Mouse (Mus musculus) gonadal fat pad, adult 2 months (tissue): ENCODE data around the gene Prkci. TPM values are rescaled to one million over a fixed set of nuclear protein-coding genes. Genes with fewer than 3 reads are reported as not detected.

Experiments used
- DNase-seq: peaks from one replicate; pipeline ENCODE4 v3.0.0-alpha.2; 2012; ENCODE audit warnings: low read depth
- polyA plus RNA-seq: library from polyadenylated mRNA; depleted of rRNA; stranded (reverse); fragments of >200 nt; gene quantifications from 2 replicates; pipeline ENCODE4 v1.2.3, GENCODE M21; 2012; rRNA removed

Gene Prkci
- 32.0 and 33.1 TPM in 2 replicates for polyA plus RNA-seq

DNA sequence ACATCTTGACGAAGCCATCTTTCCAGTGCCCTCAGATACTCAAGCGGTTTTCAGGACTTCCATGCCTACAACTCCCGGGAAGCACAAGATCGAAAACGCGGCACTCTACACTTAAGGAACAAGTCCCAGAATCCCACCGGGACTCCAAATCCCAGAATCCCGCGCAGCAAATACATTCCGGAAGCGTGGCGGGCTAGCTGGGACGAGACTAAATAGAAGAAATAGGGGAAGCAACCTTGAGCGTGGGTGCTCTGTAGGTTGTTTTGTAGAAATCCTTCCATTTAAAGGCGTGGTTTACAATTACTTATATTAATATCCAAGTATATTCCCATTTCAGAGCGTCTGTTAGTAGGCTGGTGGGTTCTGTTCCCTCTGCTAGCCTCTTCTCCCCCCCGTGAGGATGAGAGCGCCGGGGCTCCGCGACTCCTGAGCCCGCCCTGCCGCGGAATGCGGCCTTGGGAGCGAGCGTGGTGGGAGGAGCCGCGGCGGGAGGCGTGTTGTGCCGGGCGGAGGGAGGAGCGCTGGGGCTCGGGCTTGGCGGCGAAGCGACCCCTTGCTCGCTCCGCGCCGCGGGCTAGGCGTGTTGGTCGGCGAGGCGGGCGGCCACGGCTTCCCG is at the start of gene Prkci:
Gene Prkci, plus strand, starts transcription at position 465 of the 616 bp plus-strand sequence.
- no peak for DNase-seq

DNA sequence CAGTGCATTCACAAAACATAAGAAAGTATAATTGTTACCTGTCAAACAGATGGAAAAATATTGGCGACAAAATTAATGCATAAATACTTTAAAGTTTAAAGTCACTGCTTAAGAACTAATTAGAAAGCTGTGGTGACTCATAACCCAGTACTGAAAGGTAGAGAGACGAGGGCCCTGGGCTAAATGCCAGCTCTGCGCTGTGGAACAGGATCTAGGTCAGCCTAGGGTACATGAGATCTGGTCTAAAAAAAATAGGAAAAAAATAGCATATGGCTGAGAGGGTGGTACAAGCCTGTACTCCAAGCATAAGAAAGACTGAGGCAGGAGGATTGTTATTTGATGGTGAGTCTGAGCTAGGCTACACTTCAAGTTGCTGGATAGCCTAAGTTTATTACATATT is 43.9 kb upstream of the Prkci start:
- no peak for DNase-seq

DNA sequence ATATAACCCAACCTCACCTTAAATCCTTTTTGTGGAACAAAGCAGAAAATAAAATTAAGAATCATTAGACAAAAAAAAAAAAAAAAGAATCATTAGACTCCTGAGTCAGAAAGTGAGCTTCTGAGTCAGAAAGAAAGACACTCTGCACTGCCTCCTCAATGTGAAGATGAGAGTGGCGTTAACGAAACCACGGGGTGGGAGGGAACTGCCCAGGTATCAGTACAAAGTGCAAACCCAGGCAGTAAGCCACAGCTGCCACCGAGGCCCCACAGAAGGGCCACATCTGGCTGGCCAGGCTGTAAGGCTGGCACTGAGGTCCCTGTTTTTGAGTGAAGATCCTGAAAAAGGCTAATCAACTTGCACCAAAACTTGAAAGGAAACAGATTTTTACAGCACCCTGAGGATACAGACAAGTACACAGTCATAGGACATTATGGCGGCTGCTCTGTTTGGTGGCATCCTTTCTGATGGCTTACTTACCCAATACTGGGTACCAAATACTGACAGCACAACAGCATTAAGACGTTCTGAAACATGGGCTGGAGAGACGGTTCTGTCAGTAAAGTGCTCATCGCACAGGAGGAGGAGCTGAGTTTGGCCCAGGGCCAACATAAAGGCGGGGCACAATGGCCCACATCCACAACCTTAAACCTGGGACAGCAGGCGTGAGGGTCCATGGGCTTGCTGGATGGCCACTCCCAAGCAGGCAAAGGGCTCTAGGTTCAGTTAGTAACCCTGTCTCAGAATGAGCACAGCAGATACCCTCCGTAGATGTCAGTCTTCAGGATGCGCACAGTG is 43.1 kb upstream of the Prkci start:
- no peak for DNase-seq

DNA sequence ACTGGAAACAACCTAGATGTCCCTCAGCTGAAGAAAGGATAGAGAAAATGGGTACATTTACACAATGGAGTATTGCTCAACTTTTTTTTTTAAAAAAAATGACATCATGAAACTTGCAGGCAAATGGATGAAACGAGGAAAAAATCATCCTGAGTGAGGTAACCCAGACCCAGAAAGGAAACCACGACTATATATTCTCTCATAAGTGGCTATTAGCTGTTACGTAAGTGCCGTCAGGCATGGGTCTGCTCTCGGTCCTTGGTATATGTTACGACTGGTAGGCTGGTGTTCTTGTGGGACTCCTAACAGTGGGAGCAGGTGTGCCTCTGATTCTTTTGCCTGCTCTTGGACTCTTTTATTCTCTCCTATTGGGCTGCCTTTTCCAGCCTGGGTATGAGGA is 39.2 kb upstream of the Prkci start:
- no peak for DNase-seq

DNA sequence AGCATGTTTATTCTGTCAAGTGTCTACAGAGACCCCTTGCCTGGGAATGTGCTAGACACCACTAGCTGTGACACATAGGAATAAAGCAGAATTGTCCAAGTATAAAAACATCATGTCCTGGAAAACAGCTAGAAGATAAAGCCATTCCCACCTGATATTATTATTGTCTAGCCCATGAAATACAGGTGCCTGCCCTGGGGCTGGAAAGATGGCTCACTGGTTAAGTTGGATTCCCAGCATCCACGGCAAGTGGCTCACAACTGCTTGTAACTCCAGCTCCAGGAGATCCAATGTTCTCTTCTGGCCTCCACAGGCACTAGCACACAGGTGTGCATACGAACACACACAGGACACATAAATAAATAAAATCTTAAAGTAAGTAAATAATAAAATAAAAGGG is 36.8 kb upstream of the Prkci start:
- DNase-seq: no peak

DNA sequence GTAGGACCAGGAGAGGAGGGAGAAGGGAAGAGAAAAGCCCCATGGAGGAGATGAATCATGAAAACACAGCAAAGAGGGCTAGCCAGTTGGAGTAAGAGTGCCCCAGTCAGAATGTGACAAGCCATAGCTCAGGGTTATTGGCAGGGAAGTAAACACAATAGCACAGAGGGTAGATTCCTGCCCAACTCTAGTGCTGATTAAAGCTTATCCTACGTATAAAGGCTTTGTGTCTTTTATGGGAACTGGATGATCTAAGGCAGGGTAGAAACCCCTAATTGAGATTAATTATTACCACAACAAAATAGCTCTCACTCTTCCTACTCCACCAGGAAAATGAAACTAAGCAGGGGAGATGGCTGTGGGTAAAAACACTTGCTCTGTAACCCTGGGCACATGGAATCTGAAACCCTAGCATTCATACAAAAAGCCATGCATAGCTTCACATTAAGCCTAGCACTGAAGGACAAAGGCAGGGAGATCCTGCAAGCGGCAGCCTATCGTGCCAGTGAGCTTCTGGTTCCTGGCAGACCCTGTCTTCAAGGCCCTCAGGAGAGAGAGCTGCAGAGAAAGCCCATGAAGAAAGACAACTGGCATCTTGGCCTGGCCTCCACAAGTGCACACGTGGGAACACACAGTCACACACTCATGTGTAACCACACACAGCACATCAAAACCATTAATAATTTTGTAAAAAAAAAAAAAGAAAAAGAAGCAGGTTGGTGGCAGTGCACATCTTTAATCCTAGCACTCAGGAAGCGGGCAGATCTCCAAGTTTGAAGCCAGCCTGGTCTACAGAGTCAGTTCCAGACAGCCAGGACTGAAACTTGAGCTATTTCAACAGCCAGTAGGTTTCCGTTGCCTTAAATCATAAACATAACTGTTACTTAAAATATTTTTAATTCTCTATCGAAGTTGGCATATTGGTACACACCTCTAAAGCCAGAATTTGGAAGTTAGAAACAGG is 35.4 kb upstream of the Prkci start:
- no peak for DNase-seq

DNA sequence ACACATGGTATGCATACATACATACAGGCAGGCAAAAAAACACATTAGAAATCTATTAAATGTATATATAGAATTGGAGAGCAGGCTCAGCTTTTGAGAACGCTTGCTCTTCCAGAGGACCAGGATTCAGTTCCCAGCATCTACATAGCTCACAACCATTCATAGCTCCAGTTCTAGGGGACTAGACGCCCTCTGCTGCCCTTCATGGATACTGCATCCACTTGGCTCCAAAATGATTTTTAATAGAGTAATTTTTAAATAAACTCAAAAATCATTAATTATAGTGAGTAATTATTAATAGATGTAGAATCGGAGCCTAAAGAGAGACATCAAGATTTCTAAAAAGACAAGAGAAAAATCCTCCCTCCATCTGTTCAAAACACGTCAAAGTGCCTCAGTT is 32.4 kb upstream of the Prkci start:
- DNase-seq: no peak

DNA sequence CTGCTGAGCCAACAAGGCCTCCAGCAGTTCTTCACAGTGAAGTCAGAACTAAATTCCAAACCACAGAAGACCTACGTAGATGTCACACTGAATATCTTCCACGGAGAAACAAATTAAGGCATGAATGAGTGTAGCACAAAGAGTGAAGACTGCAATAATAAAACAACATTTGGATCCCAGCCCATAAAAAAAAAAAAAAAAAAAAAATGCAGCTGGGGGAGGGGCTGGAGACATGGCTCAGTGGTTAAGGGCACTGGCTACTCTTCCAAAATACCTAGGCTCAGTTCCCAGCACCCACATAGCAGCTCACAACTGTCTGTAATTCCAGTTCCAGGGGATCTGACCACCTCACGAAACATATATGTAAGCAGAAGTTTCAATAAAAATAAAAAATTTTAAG is 31.3 kb upstream of the Prkci start:
- no peak for DNase-seq

DNA sequence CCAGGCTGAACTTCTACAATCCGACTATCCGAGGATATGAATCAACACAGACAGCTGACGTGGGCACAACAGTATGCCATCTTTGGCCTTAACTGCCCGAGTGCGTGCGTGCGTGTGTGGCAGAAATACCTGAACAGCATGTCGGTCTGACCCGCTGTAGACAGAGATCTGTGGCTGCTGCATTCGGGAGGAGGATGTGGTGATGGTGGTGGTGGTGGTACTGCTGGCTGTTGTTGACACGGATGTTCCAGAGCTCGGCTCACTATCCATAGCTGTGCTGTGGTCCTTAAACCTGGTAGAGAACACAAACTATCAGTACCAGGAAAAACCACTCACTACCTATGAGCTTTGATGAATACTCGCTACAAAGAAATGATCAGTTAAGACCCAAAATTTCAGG is 29.9 kb upstream of the Prkci start:
- no peak for DNase-seq

DNA sequence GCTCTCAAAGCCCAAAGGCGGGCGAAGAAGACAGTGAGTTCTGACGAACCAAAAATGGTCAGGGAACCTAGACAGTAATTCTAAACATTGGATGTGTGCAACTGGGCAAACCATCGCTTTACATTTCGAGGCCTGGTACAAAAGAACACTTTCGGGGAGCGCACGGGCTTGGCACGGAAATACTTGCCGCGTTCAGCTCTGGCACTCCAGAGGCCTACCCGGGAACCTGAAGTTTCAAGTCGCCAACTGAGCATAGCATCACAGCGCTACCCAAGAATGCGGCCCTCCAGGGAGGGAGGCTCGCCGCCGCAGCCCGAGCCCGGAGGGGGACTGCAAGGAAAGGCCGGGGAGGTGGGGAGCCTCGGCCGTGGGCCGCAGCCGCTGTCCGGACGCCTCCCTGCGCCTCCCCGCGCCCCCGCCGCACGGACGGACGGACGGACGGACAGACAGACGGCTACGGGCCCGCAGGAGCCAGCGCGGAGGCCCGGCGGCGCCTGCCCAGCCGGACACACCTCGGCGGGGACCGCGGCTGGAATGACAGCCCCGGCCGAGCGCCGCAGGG is 26.9 kb upstream of the Prkci start:
- DNase-seq: no peak

DNA sequence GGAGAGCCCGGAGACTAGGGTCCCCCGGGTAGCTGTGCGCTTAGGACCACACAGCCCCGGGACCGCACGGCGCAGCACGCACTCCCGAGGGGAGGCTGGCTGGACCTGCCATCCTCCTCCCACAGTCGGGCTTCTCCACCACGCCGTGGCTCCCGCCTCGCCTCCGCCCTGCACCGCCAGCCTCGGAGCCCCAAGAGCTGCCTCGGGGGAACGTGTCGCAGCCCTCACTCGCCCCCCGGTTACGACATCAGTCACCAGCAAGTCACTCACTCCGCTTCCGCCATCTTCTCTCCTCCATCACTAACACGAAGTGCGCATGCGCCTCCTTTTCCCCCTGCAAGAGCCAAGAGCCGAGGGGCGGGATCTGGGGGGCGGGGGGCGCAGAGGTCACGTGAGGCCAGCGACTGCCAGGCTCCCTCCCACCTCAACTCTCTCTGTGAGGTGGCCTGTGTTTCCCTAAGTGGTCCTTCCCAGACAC is 26.4 kb upstream of the Prkci start, which contains the start of gene Phc3:
Gene Phc3, minus strand, starts transcription at position 312 of the 478 bp plus-strand sequence.
- no peak for DNase-seq

DNA sequence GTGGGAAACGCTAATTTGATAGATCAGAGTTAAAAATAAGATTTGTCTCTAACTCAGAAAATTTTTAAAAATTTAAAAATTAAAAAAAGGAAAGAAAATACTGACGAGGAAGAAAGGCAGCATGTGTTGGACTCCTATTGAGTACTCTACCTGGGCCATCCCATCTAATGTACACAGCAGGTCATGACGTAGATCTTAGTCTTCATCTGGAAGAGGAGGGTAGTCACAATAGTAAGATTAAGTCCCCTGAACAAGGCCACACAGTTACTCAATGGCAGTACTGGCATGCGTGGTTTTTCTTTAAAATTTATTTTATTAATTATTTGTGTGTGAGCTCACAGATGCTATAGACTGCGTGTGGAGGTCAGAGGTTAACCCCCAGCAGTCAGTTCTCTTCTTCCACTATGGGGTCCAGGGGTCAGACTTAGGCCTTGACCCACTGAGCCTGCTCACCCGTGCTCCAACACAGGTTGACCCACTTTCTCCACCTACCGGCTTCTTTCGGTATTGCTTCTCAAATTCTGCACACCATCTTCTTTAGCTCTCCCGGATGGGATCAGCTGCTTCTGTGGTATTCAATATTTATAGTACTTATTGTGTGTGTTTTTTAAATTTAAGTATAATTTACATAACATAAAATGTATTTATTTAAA is 20.3 kb upstream of the Prkci start:
- no peak for DNase-seq

DNA sequence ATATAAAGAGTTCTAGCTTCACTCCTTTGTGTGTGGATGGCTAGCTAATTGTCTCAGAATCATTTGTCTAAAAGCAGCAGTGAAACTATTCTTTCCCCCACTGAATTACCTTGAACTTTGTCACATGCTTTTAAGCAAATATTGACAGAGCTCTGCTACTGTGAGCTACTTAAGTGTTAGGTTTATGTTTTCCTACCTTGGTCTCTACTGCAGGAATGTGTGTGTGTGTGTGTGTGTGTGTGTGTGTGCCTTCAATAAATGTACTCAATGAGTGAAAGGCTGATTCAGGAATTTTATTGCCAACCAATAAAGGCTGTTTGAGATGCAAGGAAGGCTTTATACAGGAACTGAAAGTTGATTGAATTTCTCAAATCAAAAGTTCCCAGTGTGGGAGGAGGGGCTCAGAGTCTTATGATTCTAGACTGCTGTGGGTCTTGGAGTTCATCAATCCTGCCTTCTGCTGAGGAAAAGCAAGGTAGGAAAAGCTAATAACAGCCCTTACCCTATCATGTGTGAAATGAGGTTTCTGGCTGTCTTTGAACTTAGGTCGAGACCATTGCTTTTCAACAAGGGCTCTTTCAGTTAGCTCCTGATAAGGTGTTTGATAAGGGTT is 18.4 kb upstream of the Prkci start:
- no peak for DNase-seq

DNA sequence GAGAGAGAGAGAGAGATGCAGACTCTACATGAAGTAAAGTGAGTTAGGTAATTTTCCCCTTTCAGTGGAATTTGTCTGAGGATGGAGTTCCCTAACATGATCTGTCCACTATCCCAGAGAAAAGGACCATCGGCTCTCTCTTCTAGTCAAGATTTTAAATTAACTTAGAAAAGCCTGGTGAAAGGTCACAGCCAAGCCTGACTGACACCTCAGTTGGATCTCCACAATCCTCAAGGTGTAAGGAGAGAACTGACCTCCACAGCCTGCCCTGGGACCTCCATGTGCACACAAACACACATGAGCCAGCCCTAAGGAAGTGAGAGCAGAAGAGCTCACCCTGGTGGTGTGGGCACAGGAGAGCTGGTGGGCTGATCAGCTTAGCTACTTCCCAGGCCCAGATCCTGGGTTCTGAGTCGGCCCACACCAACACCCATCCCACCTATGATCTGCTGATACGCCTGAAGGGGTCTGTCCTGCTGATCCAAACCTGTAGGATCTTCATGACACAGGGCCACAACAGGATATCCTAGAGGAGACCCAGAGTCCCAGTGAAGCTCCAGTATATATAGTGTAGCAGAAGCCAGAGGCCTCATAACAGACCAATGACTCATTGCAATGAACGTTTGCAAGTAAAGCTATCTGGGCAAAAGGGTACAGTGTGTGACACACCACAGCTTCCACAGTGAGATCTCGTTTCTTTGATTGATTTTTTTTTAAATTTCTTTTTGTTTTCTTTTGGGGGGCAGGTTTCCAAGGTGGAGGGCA is 13.7 kb upstream of the Prkci start:
- no peak for DNase-seq

DNA sequence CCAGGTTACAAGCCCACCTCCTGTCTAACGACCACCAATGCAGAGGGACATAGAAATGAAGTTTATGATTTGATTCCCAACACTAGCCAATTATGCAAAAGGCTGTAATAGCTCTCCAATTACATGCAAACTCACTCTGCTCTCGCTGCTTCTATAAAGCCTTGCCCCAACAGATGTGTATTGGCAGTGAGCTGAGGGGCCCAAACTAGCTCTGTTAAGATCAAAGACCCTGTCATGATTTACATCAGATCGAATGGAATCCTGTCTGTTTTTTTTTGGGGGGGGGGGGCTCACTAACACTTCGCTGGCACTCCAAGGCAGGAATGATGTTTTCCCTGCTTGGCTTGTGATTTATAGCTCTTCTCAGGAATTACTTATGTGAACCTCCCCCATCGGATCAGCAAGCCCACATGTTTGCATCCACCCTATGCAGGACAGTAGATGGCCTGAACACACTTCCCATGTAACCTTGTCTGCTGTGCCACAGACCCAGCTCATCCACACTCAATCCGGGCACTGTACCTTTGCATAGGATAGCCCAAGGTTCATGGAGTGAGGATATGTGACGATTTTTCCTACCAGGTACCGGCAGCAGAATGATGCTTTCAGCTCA is 12.5 kb upstream of the Prkci start:
- no peak for DNase-seq

DNA sequence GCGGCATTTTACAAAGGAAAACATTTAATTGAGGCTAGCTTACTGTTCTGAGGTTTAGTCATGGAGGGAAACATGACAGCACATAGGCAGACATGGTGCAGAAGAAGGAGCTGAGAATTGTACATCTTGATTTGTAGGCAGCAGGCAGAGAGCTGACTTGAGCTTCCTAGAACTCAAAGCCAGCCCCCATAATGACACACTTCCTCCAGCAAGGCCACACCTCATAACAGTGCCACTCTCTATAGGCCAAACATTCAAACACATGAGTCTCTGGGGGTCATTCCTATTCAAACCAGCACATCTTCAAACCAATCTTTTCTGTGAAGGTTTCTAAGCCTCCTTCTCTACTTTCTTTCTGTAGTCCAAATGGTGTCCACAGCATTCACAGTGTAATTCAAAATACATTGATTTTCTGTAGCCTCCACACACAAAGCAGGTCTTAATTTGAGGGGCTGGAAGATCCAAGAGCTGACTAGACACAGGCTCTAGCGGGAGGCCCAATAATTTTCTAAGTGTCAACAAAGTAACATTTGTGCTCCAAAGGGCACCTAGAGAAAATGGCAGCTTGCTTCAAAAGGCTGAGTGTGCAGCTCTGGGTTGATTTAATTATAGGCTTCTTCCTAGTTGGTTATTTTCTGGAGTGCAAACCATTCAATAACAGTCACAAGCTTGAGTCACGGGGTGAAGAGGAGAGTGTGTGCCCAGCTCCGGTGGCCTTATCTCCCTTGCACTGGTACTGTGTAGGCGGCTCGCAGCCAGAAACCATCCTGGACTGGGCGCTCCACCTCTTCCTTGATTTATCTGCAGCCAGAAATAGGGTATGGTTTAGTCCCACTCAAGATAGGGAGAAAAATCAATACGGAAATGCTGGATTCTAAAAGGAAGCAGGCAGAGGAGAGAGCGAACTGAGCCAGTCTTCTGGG is 7.9 kb upstream of the Prkci start:
- no peak for DNase-seq

DNA sequence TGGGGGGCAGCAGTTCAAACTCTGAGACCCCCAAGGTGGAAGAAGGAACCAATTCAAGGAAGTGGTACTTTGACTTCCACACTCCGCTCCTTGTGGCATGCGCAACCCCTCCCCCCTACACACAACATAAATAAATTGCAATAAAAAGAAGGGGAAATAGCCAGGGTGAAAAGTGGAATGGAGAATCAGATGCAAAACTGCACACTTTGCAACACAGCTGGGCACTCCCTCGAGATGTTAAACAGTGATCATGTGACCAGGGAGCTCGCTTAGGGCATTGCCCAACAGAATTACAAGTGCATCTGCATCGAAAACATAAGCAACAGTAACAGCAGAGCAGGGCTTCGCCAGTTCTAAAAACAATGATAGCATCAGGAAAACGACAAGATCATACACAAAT is 3.4 kb upstream of the Prkci start:
- DNase-seq: no peak

DNA sequence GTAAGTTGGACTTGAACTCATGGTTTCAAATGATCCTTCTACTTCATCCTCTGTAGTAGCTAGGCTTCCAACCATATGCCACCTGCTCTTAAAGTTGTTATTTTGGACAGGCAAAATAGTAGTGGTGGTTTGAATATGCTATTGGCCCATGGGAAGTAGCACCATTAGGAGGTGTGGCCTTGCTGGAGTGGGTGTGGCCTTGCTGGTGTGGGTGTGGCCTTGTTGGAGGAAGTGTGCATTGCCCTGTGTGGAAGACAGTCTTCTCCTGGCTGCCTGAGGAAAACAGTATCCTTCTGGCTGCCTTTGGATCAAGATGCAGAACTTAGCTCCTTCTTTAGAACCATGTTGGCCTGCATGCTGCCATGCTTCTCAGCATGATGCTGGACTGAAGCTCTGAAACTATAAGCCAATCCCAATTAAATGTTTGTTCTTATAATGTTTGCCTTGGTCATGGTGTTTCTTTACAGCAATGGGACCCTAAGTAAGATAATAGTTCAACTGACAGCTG is 2.4 kb upstream of the Prkci start:
- no peak for DNase-seq
